Mouse (Mus musculus): Measurements from ENCODE around the gene Tmem37. TPM values are rescaled to one million over a fixed set of nuclear protein-coding genes. Genes with fewer than 3 reads are reported as not detected.

Tmem37 gene
- polyA plus RNA-seq, 1 experiment from 2014 or later, result 201 TPM

DNA sequence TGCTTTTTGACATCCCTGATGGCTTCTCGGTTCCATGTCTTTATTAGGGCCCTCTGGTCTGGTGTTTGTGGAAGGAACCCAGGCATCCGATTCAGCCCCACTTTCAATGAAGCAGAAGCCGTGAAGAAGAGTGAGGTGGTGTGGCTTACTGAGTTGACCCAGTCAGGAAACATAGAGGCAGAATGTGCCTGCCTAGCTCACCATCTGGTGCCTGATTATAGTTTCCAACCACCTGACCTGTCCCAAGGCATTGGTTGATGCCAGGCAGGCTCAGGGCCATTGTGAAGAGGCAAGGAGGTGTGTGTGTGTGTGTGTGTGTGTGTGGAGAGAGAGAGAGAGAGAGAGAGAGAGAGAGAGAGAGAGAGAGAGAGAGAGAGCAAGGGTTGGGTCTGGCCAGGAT, 43.4 kb downstream of the Tmem37 start:
- no peak for ATAC-seq
- TF ChIP-seq EP300 (IDR thresholded peaks at IDR 0.05; ENCODE audit: low read depth) (no peak), CTCF (IDR thresholded peaks at IDR 0.05; ENCODE audit: low read depth) (no peak)
- H3K36me3 ChIP-seq (replicated peaks; ENCODE audit: insufficient read depth, low read length), result no peaks in the 10 kb centered on the region
- H3K9me3 ChIP-seq (ENCODE audit: low read length), result no peaks in the 10 kb centered on the region
- H3K27me3 ChIP-seq (ENCODE audit: insufficient read depth, low read length), result no peaks in the 10 kb centered on the region
- no peak overlapping the region for H3K27ac ChIP-seq (ENCODE audit: low read depth)
- no peak overlapping the region for H3K4me2 ChIP-seq (ENCODE audit: low read depth, low read length)
- no peak overlapping the region for H3K9ac ChIP-seq (replicated peaks)
- no peak overlapping the region for H3K4me3 ChIP-seq (ENCODE audit: low read depth, low read length)
- 66% methylated on average over 3 of the region's 3 CpGs for WGBS (ENCODE audit: insufficient replicate concordance)
- 0 out of 2 replicates have a peak, but pooled peaks cover 7% of the 10 kb centered on the region for H3K4me1 ChIP-seq (ENCODE audit: insufficient read depth)
- DNase-seq, result no peak

GRCm38 (mm10) chr1:120027693-120028092, 46.2 kb downstream of the Tmem37 start:
- WGBS (ENCODE audit: insufficient replicate concordance), result 54% methylated on average over 4 of the region's 4 CpGs
- Histone ChIP-seq H3K4me2 (ENCODE audit: low read depth, low read length) (no peak overlapping the region), H3K9ac (replicated peaks) (no peak overlapping the region), H3K4me3 (ENCODE audit: low read depth, low read length) (no peak overlapping the region), H3K9me3 (ENCODE audit: low read length) (no peaks in the 10 kb centered on the region), H3K36me3 (replicated peaks; ENCODE audit: insufficient read depth, low read length) (no peaks in the 10 kb centered on the region), H3K4me1 (ENCODE audit: insufficient read depth) (0 out of 2 replicates have a peak, but pooled peaks cover 4% of the 10 kb centered on the region), H3K27me3 (ENCODE audit: insufficient read depth, low read length) (no peaks in the 10 kb centered on the region), H3K27ac (ENCODE audit: low read depth) (no peak overlapping the region)
- ATAC-seq (no peak), DNase-seq (peak; percentile 29)
- TF ChIP-seq EP300 (IDR thresholded peaks at IDR 0.05; ENCODE audit: low read depth), result no peak
- no peak for TF ChIP-seq CTCF (IDR thresholded peaks at IDR 0.05; ENCODE audit: low read depth)

DNA sequence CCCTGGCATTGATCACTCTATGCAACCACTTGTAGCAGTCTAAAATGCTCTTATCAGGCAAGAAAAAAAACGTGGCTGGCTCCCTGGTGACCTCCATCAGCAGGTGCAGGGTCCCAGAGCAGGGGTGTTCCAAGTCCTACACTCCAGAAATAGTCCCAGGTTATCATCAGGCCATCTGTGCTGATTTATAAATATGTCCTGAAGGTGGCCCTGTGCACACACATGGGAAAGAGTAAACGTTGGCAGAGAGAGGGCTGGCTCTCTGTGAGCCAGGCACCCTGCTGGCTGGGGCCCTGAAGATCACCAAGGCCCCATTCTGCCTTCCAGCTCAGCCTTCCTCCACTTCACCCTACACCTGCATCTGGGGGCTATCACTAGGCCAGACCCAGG, 48.8 kb downstream of the Tmem37 start:
- no peaks in the 10 kb centered on the region for H3K27me3 ChIP-seq (ENCODE audit: insufficient read depth, low read length)
- WGBS (ENCODE audit: insufficient replicate concordance), result 23% methylated on average over 2 of the region's 2 CpGs
- DNase-seq, result no peak
- no peak overlapping the region for H3K4me2 ChIP-seq (ENCODE audit: low read depth, low read length)
- no peaks in the 10 kb centered on the region for H3K9me3 ChIP-seq (ENCODE audit: low read length)
- H3K9ac ChIP-seq (replicated peaks), result no peak overlapping the region
- 0 out of 2 replicates have a peak, but pooled peaks cover 4% of the 10 kb centered on the region for H3K4me1 ChIP-seq (ENCODE audit: insufficient read depth)
- no peak overlapping the region for H3K4me3 ChIP-seq (ENCODE audit: low read depth, low read length)
- H3K27ac ChIP-seq (ENCODE audit: low read depth), result peak overlapping the region; percentile 67; the same call in 1 of the 2 replicates
- no peak for TF ChIP-seq EP300 (IDR thresholded peaks at IDR 0.05; ENCODE audit: low read depth)
- peak; percentile 32 for TF ChIP-seq CTCF (IDR thresholded peaks at IDR 0.05; ENCODE audit: low read depth)
- peak; percentile 61 for ATAC-seq
- H3K36me3 ChIP-seq (replicated peaks; ENCODE audit: insufficient read depth, low read length), result no peaks in the 10 kb centered on the region

- H3K36me3 ChIP-seq (replicated peaks; ENCODE audit: insufficient read depth, low read length), result no peaks in the 10 kb centered on the region
- H3K4me3 ChIP-seq (ENCODE audit: low read depth, low read length), result no peak overlapping the region
- H3K27me3 ChIP-seq (ENCODE audit: insufficient read depth, low read length), result no peaks in the 10 kb centered on the region
- ATAC-seq, result peak; percentile 52
- no peaks in the 10 kb centered on the region for H3K9me3 ChIP-seq (ENCODE audit: low read length)
- H3K4me1 ChIP-seq (ENCODE audit: insufficient read depth), result 0 out of 2 replicates have a peak, but pooled peaks cover 4% of the 10 kb centered on the region
- H3K9ac ChIP-seq (replicated peaks), result no peak overlapping the region
- TF ChIP-seq EP300 (IDR thresholded peaks at IDR 0.05; ENCODE audit: low read depth) (no peak), CTCF (IDR thresholded peaks at IDR 0.05; ENCODE audit: low read depth) (no peak)
- peak overlapping the region; percentile 67; the same call in 1 of the 2 replicates for H3K27ac ChIP-seq (ENCODE audit: low read depth)
- H3K4me2 ChIP-seq (ENCODE audit: low read depth, low read length), result no peak overlapping the region
- whole genome bisulfite sequencing (ENCODE audit: insufficient replicate concordance), result 58% methylated on average over 10 of the region's 10 CpGs
- no peak for DNase-seq
These were observed 49.4 kb downstream of the Tmem37 start for GRCm38 (mm10) chr1:120024331-120025049.

DNA sequence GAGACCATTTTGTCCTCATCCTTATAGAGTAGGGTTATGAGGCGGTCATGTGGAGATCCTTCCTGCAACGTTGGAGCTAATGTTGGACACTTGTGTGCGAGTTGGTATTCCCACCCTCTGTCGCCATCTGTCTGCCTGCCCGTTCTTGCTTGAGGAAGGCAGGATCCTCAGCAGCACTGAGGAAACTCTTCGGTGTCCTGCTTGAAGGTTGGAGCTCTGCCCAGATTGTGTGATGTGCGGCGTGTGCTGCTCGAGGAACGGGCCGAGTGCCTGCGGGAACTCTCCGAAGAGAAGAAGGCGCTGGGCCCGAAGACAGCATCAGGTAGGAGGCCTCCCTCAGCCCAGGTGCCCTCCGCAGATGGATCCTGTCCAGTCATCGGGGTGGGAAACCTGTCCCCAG, 51.9 kb downstream of the Tmem37 start:
- H3K36me3 ChIP-seq (replicated peaks; ENCODE audit: insufficient read depth, low read length), result no peaks in the 10 kb centered on the region
- H3K4me1 ChIP-seq (ENCODE audit: insufficient read depth), result 0 out of 2 replicates have a peak, but pooled peaks cover 4% of the 10 kb centered on the region
- 87% methylated on average over 17 of the region's 17 CpGs for WGBS (ENCODE audit: insufficient replicate concordance)
- no peak overlapping the region for H3K4me2 ChIP-seq (ENCODE audit: low read depth, low read length)
- no peak overlapping the region for H3K9ac ChIP-seq (replicated peaks)
- no peaks in the 10 kb centered on the region for H3K27me3 ChIP-seq (ENCODE audit: insufficient read depth, low read length)
- no peak overlapping the region for H3K27ac ChIP-seq (ENCODE audit: low read depth)
- TF ChIP-seq CTCF (IDR thresholded peaks at IDR 0.05; ENCODE audit: low read depth) (no peak), EP300 (IDR thresholded peaks at IDR 0.05; ENCODE audit: low read depth) (no peak)
- no peak for ATAC-seq
- no peaks in the 10 kb centered on the region for H3K9me3 ChIP-seq (ENCODE audit: low read length)
- no peak overlapping the region for H3K4me3 ChIP-seq (ENCODE audit: low read depth, low read length)
- DNase-seq, result no peak

GRCm38 (mm10) chr1:120020322-120020897, 53.5 kb downstream of the Tmem37 start:
- ATAC-seq (peak; percentile 10; the same call in 1 of the 2 replicates), DNase-seq (no peak)
- Histone ChIP-seq H3K4me2 (ENCODE audit: low read depth, low read length) (no peak overlapping the region), H3K4me1 (ENCODE audit: insufficient read depth) (0 out of 2 replicates have a peak, but pooled peaks cover 4% of the 10 kb centered on the region), H3K4me3 (ENCODE audit: low read depth, low read length) (no peak overlapping the region), H3K27me3 (ENCODE audit: insufficient read depth, low read length) (no peaks in the 10 kb centered on the region), H3K27ac (ENCODE audit: low read depth) (no peak overlapping the region), H3K36me3 (replicated peaks; ENCODE audit: insufficient read depth, low read length) (no peaks in the 10 kb centered on the region), H3K9ac (replicated peaks) (no peak overlapping the region), H3K9me3 (ENCODE audit: low read length) (no peaks in the 10 kb centered on the region)
- TF ChIP-seq EP300 (IDR thresholded peaks at IDR 0.05; ENCODE audit: low read depth), result no peak
- no peak for TF ChIP-seq CTCF (IDR thresholded peaks at IDR 0.05; ENCODE audit: low read depth)
- WGBS (ENCODE audit: insufficient replicate concordance), result 37% methylated on average over 7 of the region's 7 CpGs

All from liver, postnatal 0 days (tissue).